Mouse (Mus musculus): ENCODE measurements around the gene Hexb.

GRCm38 (mm10) chr13:97201076-97201475 lies 2.9 kb upstream of the Hexb start:
- TF ChIP-seq EP300 (IDR thresholded peaks at IDR 0.05; ENCODE audit: low read depth) (no peak), CTCF (IDR thresholded peaks at IDR 0.05; ENCODE audit: low read depth) (no peak)

Data from liver, embryonic 14.5 days (tissue).